Mouse (Mus musculus) limb, embryonic 14.5 days (tissue): ENCODE data around the gene Rab5if. TPM values are rescaled to one million over a fixed set of nuclear protein-coding genes. Genes with fewer than 3 reads are reported as not detected.

Experiments
- ATAC-seq: fragments of 200-750 bp; cut with Nextera tagmentation; 2 replicates; pipeline ENCODE4 v1.8.0; 2017; ENCODE audit warnings: low read depth, moderate number of reproducible peaks, moderate TSS enrichment; ENCODE audit not compliant: low FRiP score
- DNase-seq: peaks from one replicate; pipeline ENCODE4 v3.0.0-alpha.2; 2015; ENCODE audit warnings: low spot score
- H3K27ac ChIP-seq: fragments of 300-500 bp; sonication (generic); replicated peaks from 2 replicates; pipeline ENCODE4 v1.5.1; 2014; ENCODE audit warnings: low read depth, mild to moderate bottlenecking, low read length, moderate library complexity, mixed read lengths
- H3K27me3 ChIP-seq: fragments of 300-500 bp; sonication (generic); 2 replicates; pipeline ENCODE4 v1.6.1; 2014; ENCODE audit warnings: low read length, mixed read lengths; ENCODE audit not compliant: control insufficient read depth, insufficient read depth
- H3K36me3 ChIP-seq: fragments of 300-500 bp; sonication (generic); 2 replicates; pipeline ENCODE4 v1.6.1; 2014; ENCODE audit warnings: mild to moderate bottlenecking, low read length, moderate library complexity, mixed read lengths; ENCODE audit not compliant: control insufficient read depth, insufficient read depth
- H3K4me1 ChIP-seq: fragments of 300-500 bp; sonication (generic); 2 replicates; pipeline ENCODE4 v1.6.1; 2014; ENCODE audit warnings: antibody characterized with exemption, low read length, mixed read lengths; ENCODE audit not compliant: control insufficient read depth, insufficient read depth
- H3K4me2 ChIP-seq: fragments of 300-500 bp; sonication (generic); replicated peaks from 2 replicates; pipeline ENCODE4 v1.6.1; 2014; ENCODE audit warnings: low read depth, mild to moderate bottlenecking, low read length, moderate library complexity; ENCODE audit not compliant: severe bottlenecking
- H3K4me3 ChIP-seq: fragments of 300-500 bp; sonication (generic); replicated peaks from 2 replicates; pipeline ENCODE4 v1.5.1; 2014; ENCODE audit warnings: low read length
- H3K9ac ChIP-seq: fragments of 300-500 bp; sonication (generic); 2 replicates; pipeline ENCODE4 v1.6.1; 2014; ENCODE audit warnings: mild to moderate bottlenecking, low read depth, low read length, moderate library complexity; ENCODE audit not compliant: severe bottlenecking
- H3K9me3 ChIP-seq: fragments of 300-500 bp; sonication (generic); 2 replicates; pipeline ENCODE4 v1.6.1; 2016; ENCODE audit warnings: low read length; ENCODE audit not compliant: control insufficient read depth
- POLR2A ChIP-seq: fragments of 200-500 bp; IDR thresholded peaks from 2 replicates; pipeline ENCODE4 v1.8.0; 2012; ENCODE audit warnings: inconsistent platforms, mild to moderate bottlenecking, moderate library complexity, borderline replicate concordance; ENCODE audit not compliant: insufficient read depth, insufficient read length; ENCODE audit errors: extremely low read depth
- WGBS: fragments of 180-500 bp; shearing (Covaris S2); extraction: QIAGEN DNeasy Blood & Tissue Kit; methylation state at CpG from one replicate; pipeline ENCODE4 v1.1.7; 2014; 5-methylcytosine and 5-hydroxymethylcytosine counted together
- polyA plus RNA-seq, 2 experiments: library from polyadenylated mRNA; depleted of rRNA in 1 of 2; stranded (reverse) in 1 of 2; unstranded in 1 of 2; fragments of >200 nt; fragmentation: Nextera tagmentation in 1 of 2; extraction: Ambion mirVana in 1 of 2; gene quantifications; 2 replicates each; pipeline versions ENCODE4 v1.2.1 to v1.2.3; 2012 to 2014

Gene Rab5if
- polyA plus RNA-seq, 2 experiments = 106 to 171 TPM

GRCm38 (mm10) chr2:156856311-156856710, 6.6 kb upstream of the Rab5if start:
- H3K4me1 ChIP-seq = peaks cover 5% of the 10 kb centered on the region
- DNase-seq = no peak
- H3K27ac ChIP-seq = no peak overlapping the region
- H3K9me3 ChIP-seq = no peaks in the 10 kb centered on the region
- H3K4me3 ChIP-seq = no peak overlapping the region
- H3K36me3 ChIP-seq = peaks cover 48% of the 10 kb centered on the region
- no peak for ATAC-seq
- no peak overlapping the region for H3K9ac ChIP-seq
- no peak overlapping the region for H3K4me2 ChIP-seq
- 91% methylated on average over 1 of the region's 1 CpGs for WGBS
- no peak for TF ChIP-seq POLR2A
- no peaks in the 10 kb centered on the region for H3K27me3 ChIP-seq

GRCm38 (mm10) chr2:156857385-156857791, 5.5 kb upstream of the Rab5if start:
- Histone ChIP-seq H3K36me3 (peaks cover 37% of the 10 kb centered on the region), H3K4me3 (no peak overlapping the region), H3K9me3 (no peaks in the 10 kb centered on the region), H3K27me3 (no peaks in the 10 kb centered on the region), H3K9ac (no peak overlapping the region), H3K4me2 (no peak overlapping the region), H3K4me1 (peaks cover 5% of the 10 kb centered on the region), H3K27ac (0 out of 2 replicates have a peak overlapping the region, but pooled peaks have one; percentile 19)
- no peak for TF ChIP-seq POLR2A
- WGBS = 67% methylated on average over 3 of the region's 3 CpGs
- ATAC-seq (no peak), DNase-seq (no peak)

- Histone ChIP-seq H3K4me2 (no peak within 1 kb of the TSS), H3K27me3 (no peaks in the 10 kb centered on the region), H3K9me3 (no peaks in the 10 kb centered on the region), H3K4me1 (peaks cover 5% of the 10 kb centered on the region), H3K9ac (0 out of 2 replicates have a peak within 1 kb of the TSS, but pooled peaks have one; percentile 21), H3K4me3 (no peak within 1 kb of the TSS), H3K27ac (peak within 1 kb of the TSS; percentile 73), H3K36me3 (peaks cover 36% of the 10 kb centered on the region)
- TF ChIP-seq POLR2A = no peak
- no peak for DNase-seq
- WGBS = 91% methylated on average over 2 of the region's 2 CpGs
- no peak for ATAC-seq
Observed at GRCm38 (mm10) chr2:156857835-156858234, 5.1 kb upstream of the Rab5if start, which contains the start of gene 4930518I15Rik. Gene 4930518I15Rik (minus strand): TSS chr2:156857946.

- DNase-seq = peak; percentile 73
- no peak for TF ChIP-seq POLR2A
- H3K9ac ChIP-seq = 0 out of 2 replicates have a peak overlapping the region, but pooled peaks have one; percentile 21
- H3K4me2 ChIP-seq = no peak overlapping the region
- H3K9me3 ChIP-seq = no peaks in the 10 kb centered on the region
- no peak for ATAC-seq
- 69% methylated on average over 7 of the region's 7 CpGs for WGBS
- H3K27ac ChIP-seq = peak overlapping the region; percentile 73
- peaks cover 36% of the 10 kb centered on the region for H3K36me3 ChIP-seq
- no peak overlapping the region for H3K4me3 ChIP-seq
- H3K27me3 ChIP-seq = no peaks in the 10 kb centered on the region
- H3K4me1 ChIP-seq = peaks cover 5% of the 10 kb centered on the region
Observed at GRCm38 (mm10) chr2:156858671-156859070, 4.3 kb upstream of the Rab5if start.

- ATAC-seq (peak; percentile 4; the same call in 1 of the 2 replicates), DNase-seq (peak; percentile 42)
Observed at GRCm38 (mm10) chr2:156862041-156862717, 749 bp upstream of the Rab5if start.

More at GRCm38 (mm10) chr2:156862041-156862717, 749 bp upstream of the Rab5if start:
- Histone ChIP-seq H3K4me3 (peak overlapping the region; percentile 99), H3K36me3 (peaks cover 31% of the 10 kb centered on the region), H3K9me3 (no peaks in the 10 kb centered on the region), H3K9ac (peak overlapping the region; percentile 90), H3K27ac (peak overlapping the region; percentile 91), H3K27me3 (no peaks in the 10 kb centered on the region), H3K4me1 (peaks cover 13% of the 10 kb centered on the region), H3K4me2 (peak overlapping the region; percentile 83)
- under 1% methylated on average over 19 of the region's 19 CpGs for WGBS
- TF ChIP-seq POLR2A = no peak
